Mouse (Mus musculus) lung, adult 2 months (tissue): ENCODE data around the gene Baz2a. TPM values are rescaled to one million over a fixed set of nuclear protein-coding genes. Genes with fewer than 3 reads are reported as not detected.
A peak's percentile ranks its signal among the peaks of the same experiment; 100 is the strongest.
"Not testable (repeated sequence)": the region's sequence is repeated elsewhere in the genome, so short reads cannot be mapped to it uniquely, and the experiment has no call there.

Experiments
- DNase-seq: peaks from one replicate; pipeline ENCODE4 v3.0.0; 2022
- H3K4me1 ChIP-seq: fragments of 200-500 bp; 2 replicates; pipeline ENCODE4 v1.6.1; 2011; ENCODE audit warnings: low read length; ENCODE audit not compliant: control insufficient read depth, insufficient read depth
- H3K4me3 ChIP-seq: fragments of 200-500 bp; replicated peaks from 2 replicates; pipeline ENCODE3; 2011; ENCODE audit warnings: low read depth, mild to moderate bottlenecking, control low read depth, low read length; ENCODE audit errors: extremely low read depth
- CTCF ChIP-seq: fragments of 200-500 bp; IDR thresholded peaks from 2 replicates; pipeline ENCODE4 v1.5.1; 2011; ENCODE audit warnings: mild to moderate bottlenecking, low read length, control low read depth; ENCODE audit not compliant: insufficient read depth
- POLR2A ChIP-seq: fragments of 200-500 bp; IDR thresholded peaks from 2 replicates; pipeline ENCODE4 v1.6.1; 2011; ENCODE audit warnings: low read depth, mild to moderate bottlenecking, control low read depth, low read length, borderline replicate concordance; ENCODE audit errors: extremely low read depth
- WGBS: fragments of 180-500 bp; shearing (Covaris S2); methylation state at CpG from one replicate; pipeline ENCODE4 v1.1.7; 2018; 5-methylcytosine and 5-hydroxymethylcytosine counted together
- polyA plus RNA-seq: library from polyadenylated mRNA; depleted of rRNA; stranded (reverse); fragments of >200 nt; gene quantifications from 2 replicates; pipeline ENCODE4 v1.2.3, GENCODE M21; 2012

Baz2a gene
- polyA plus RNA-seq, 1 experiment: 40.7 TPM

- TF ChIP-seq CTCF (no peak), POLR2A (no peak)
- WGBS: 95% methylated on average over 8 of the region's 8 CpGs
- DNase-seq: no peak
- peaks cover 3% of the 10 kb centered on the region for H3K4me1 ChIP-seq
- H3K4me3 ChIP-seq: no peak overlapping the region
Observed at GRCm38 (mm10) chr10:128053001-128053400, 38.4 kb upstream of the Baz2a start.

GRCm38 (mm10) chr10:128058184-128058583, 33.2 kb upstream of the Baz2a start:
- Histone ChIP-seq H3K4me1 (peaks cover 12% of the 10 kb centered on the region), H3K4me3 (peak overlapping the region; percentile 95)
- under 1% methylated on average over 18 of the region's 18 CpGs for WGBS
- DNase-seq: no peak
- TF ChIP-seq CTCF (no peak), POLR2A (no peak)

GRCm38 (mm10) chr10:128058601-128059151, 32.7 kb upstream of the Baz2a start, which contains the start of gene Ptges3:
TSS of gene Ptges3 (plus strand) at chr10:128058954.
- Histone ChIP-seq H3K4me1 (peaks cover 12% of the 10 kb centered on the region), H3K4me3 (peak within 1 kb of the TSS; percentile 95)
- TF ChIP-seq POLR2A: peak; percentile 69; the same call in 1 of the 2 replicates
- TF ChIP-seq CTCF: no peak
- WGBS: under 1% methylated on average over 72 of the region's 72 CpGs
- peak; percentile 94 for DNase-seq

- DNase-seq: peak; percentile 56
- Histone ChIP-seq H3K4me1 (peaks cover 12% of the 10 kb centered on the region), H3K4me3 (peak overlapping the region; percentile 90)
- under 1% methylated on average over 62 of the region's 62 CpGs for WGBS
- no peak for TF ChIP-seq POLR2A
- TF ChIP-seq CTCF: no peak
Observed at GRCm38 (mm10) chr10:128059207-128059981, 32.0 kb upstream of the Baz2a start.

GRCm38 (mm10) chr10:128061109-128061508, 30.3 kb upstream of the Baz2a start:
- Histone ChIP-seq H3K4me1 (peaks cover 16% of the 10 kb centered on the region), H3K4me3 (no peak overlapping the region)
- no peak for TF ChIP-seq POLR2A
- TF ChIP-seq CTCF: no peak
- 66% methylated on average over 5 of the region's 5 CpGs for WGBS
- DNase-seq: no peak

- TF ChIP-seq CTCF (no peak), POLR2A (no peak)
- H3K4me1 ChIP-seq: peaks cover 17% of the 10 kb centered on the region
- no peak for DNase-seq
- WGBS: 87% methylated on average over 6 of the region's 6 CpGs
- no peak overlapping the region for H3K4me3 ChIP-seq
Observed at GRCm38 (mm10) chr10:128062221-128062989, 29.0 kb upstream of the Baz2a start.

- no peak for TF ChIP-seq CTCF
- TF ChIP-seq POLR2A: no peak
- 54% methylated on average over 5 of the region's 5 CpGs for WGBS
- DNase-seq: no peak
- Histone ChIP-seq H3K4me1 (peaks cover 11% of the 10 kb centered on the region; the same call in 1 of the 2 replicates), H3K4me3 (no peak overlapping the region)
Observed at GRCm38 (mm10) chr10:128066072-128066471, 25.3 kb upstream of the Baz2a start.

GRCm38 (mm10) chr10:128069201-128069600, 22.2 kb upstream of the Baz2a start:
- peaks cover 11% of the 10 kb centered on the region; the same call in 1 of the 2 replicates for H3K4me1 ChIP-seq
- 65% methylated on average over 4 of the region's 4 CpGs for WGBS

GRCm38 (mm10) chr10:128070432-128070831, 20.9 kb upstream of the Baz2a start:
- not testable (repeated sequence) for DNase-seq, H3K4me1 ChIP-seq, H3K4me3 ChIP-seq
- WGBS: 94% methylated on average over 2 of the region's 2 CpGs

More at GRCm38 (mm10) chr10:128069201-128069600, 22.2 kb upstream of the Baz2a start:
- no peak for DNase-seq
- no peak overlapping the region for H3K4me3 ChIP-seq
- TF ChIP-seq POLR2A: no peak
- TF ChIP-seq CTCF: no peak

- not testable (repeated sequence) for DNase-seq, H3K4me3 ChIP-seq, H3K4me1 ChIP-seq
- WGBS: 83% methylated on average over 5 of the region's 5 CpGs
Observed at GRCm38 (mm10) chr10:128078269-128078668, 13.1 kb upstream of the Baz2a start.
